Mouse (Mus musculus) G1E (cell line): ENCODE measurements around the gene Epn3.

Experiments used
- CTCF ChIP-seq: IDR thresholded peaks from 2 replicates; pipeline ENCODE4 v1.5.1; 2012; ENCODE audit warnings: low read depth, low read length, inconsistent platforms, mixed read lengths
- GATA1 ChIP-seq: IDR thresholded peaks from 2 replicates; pipeline ENCODE4 v1.6.1; 2012; ENCODE audit warnings: borderline replicate concordance, low read length, inconsistent platforms, mixed read lengths
- GATA2 ChIP-seq: IDR thresholded peaks from 2 replicates; pipeline ENCODE4 v1.6.1; 2012; ENCODE audit warnings: low read depth, low read length, inconsistent platforms, borderline replicate concordance

DNA sequence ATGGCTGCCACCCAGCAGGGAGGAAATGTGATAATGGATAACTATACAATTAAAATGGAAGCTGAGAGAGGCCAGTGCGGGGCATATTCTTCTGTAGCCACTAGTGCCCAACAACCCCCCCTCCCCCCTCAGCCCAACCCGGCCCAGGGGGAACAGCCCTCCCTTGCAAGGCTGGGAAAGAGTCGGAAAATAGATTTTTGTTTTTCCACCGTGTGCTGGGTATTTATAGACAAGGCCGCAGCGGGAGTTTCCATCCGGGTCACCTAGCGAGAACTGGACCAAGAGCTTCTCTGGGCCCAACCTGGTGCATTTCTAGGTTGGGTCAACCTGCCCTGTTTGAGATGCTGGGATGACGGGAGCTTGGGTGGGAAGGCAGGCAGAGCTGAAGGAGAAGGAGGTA is 58.0 kb downstream of the Epn3 start:
- TF ChIP-seq GATA1 (no peak), GATA2 (no peak), CTCF (no peak)
